Mouse (Mus musculus) spleen, adult 2 months (tissue): Measurements from ENCODE around the gene Dgki. TPM values are rescaled to one million over a fixed set of nuclear protein-coding genes. Genes with fewer than 3 reads are reported as not detected.

Source experiments
- DNase-seq, 2 experiments: peaks; one replicate each; pipeline versions ENCODE4 v3.0.0 to v3.0.0-alpha.2; 2012 to 2021; ENCODE audit warnings: low spot score in 2 of 2, low read depth in 1 of 2
- H3K27ac ChIP-seq: fragments of 200-500 bp; 2 replicates; pipeline ENCODE4 v1.5.1; 2012; ENCODE audit warnings: low read length, inconsistent platforms; ENCODE audit not compliant: insufficient read depth
- H3K27me3 ChIP-seq: fragments of 200-500 bp; 2 replicates; pipeline ENCODE4 v1.6.1; 2012; ENCODE audit warnings: mild to moderate bottlenecking, moderate library complexity, low read length, inconsistent platforms; ENCODE audit not compliant: control insufficient read depth, insufficient read depth
- H3K36me3 ChIP-seq: fragments of 200-500 bp; 2 replicates; pipeline ENCODE4 v1.6.1; 2012; ENCODE audit warnings: mild to moderate bottlenecking, low read length, inconsistent platforms; ENCODE audit not compliant: control insufficient read depth, insufficient read depth
- H3K4me1 ChIP-seq: fragments of 200-500 bp; 2 replicates; pipeline ENCODE4 v1.6.1; 2011; ENCODE audit warnings: inconsistent platforms; ENCODE audit not compliant: control insufficient read depth, insufficient read depth, insufficient read length
- H3K4me3 ChIP-seq: fragments of 200-500 bp; 2 replicates; pipeline ENCODE4 v1.5.1; 2011; ENCODE audit warnings: mild to moderate bottlenecking, inconsistent platforms; ENCODE audit not compliant: insufficient read depth, insufficient read length; ENCODE audit errors: extremely low read depth
- CTCF ChIP-seq: fragments of 200-500 bp; IDR thresholded peaks from 2 replicates; pipeline ENCODE4 v1.5.1; 2011; ENCODE audit warnings: mild to moderate bottlenecking, inconsistent platforms; ENCODE audit not compliant: insufficient read depth, insufficient read length, insufficient replicate concordance; ENCODE audit errors: extremely low read depth
- POLR2A ChIP-seq: fragments of 200-500 bp; IDR thresholded peaks from 2 replicates; pipeline ENCODE4 v1.6.1; 2011; ENCODE audit warnings: low read depth, low read length, inconsistent platforms
- WGBS: fragments of 180-500 bp; shearing (Covaris S2); methylation state at CpG from one replicate; pipeline ENCODE4 v1.1.7; 2018; 5-methylcytosine and 5-hydroxymethylcytosine counted together
- polyA plus RNA-seq: library from polyadenylated mRNA; depleted of rRNA; stranded (reverse); fragments of >200 nt; gene quantifications from 2 replicates; pipeline ENCODE4 v1.2.3, GENCODE M21; 2012

Dgki gene
- polyA plus RNA-seq, 1 experiment: 0.70 TPM

DNA sequence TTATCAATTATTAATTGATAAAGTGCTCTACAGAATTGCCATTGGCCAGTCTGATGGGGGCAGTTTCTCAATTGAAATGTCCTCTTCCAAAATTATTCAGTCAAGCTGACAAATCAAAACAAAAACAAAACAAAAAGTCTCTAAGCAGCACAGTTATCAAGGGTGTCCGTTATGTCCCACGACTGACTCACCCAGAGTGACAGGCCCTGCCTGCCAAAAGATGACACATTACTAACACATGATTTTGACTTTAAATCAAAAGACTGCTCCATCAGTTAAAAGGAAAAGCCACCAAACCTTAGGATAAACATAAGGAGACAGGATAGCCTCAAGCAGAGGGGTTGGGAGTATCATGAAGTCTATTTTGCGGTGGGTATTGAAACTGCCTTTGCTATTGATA lies 483.3 kb downstream of the Dgki start:
- WGBS: 90% methylated on average over 3 of the region's 3 CpGs
- Histone ChIP-seq H3K36me3 (no peaks in the 10 kb centered on the region), H3K27me3 (no peaks in the 10 kb centered on the region), H3K4me1 (no peaks in the 10 kb centered on the region), H3K27ac (no peak overlapping the region), H3K4me3 (no peak overlapping the region)
- TF ChIP-seq POLR2A (no peak), CTCF (no peak)
- no peak for DNase-seq

DNA sequence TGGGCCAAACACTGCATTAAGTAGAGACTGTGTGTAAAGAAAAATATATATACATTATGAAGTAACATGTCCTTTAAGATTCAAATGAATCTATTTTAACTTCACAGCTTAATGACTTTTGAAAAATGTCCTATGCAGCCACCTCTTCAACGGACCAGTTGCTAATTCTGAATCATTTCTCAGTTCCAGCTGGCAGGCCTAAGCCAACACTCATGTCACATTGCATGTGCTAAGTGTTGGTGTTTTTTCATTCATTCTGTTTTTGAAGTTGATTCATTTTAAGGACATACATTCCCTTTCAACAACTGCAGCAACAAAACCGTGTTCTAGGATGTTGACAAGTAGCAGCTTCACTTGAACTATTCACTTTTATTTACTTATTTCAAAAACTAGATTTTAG lies 484.0 kb downstream of the Dgki start:
- no peak for DNase-seq
- Histone ChIP-seq H3K4me3 (no peak overlapping the region), H3K27me3 (no peaks in the 10 kb centered on the region), H3K27ac (no peak overlapping the region), H3K36me3 (no peaks in the 10 kb centered on the region), H3K4me1 (no peaks in the 10 kb centered on the region)
- TF ChIP-seq CTCF: no peak
- TF ChIP-seq POLR2A: no peak
- 80% methylated on average over 2 of the region's 2 CpGs for WGBS

DNA sequence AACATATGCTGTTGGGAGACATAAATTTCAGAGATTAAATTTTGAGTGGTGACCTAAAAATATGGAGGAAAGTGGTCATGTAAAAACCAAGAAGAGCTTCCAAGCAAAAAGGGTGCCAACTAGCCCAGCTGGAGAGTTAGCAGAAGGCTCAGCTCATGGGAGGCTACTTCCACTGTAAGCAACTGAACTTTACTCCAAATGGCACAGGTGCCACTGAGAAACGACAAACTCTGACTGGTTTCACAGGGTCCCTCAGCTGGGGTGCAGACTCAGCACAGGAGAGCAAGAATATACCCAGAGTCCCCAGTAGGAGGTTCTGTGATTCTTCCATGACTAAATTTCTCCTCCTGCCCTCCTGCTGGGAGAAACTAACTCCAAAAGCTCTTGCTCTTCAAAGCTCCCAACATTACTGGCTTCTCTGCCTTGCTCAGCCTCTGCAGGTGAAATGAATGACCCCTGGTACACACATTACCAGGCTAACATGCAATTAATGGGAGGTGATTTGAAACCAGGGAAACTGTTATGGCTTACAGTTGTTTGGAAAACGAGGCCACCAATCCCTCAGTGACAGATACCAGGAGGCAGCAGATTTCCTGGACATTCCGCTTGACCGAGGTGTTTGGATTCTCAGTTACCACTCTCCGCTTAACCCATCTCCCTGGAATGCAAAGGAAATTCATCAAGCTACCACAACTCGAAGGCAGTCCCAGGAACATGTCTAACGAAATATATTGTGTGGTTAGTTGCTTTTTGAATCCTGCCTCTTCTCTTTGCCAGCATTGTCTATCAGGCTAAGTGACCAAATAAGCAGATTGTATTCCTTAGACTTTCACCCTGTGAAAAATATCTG lies 487.1 kb downstream of the Dgki start:
- TF ChIP-seq POLR2A (no peak), CTCF (no peak)
- WGBS: 74% methylated on average over 7 of the region's 7 CpGs
- Histone ChIP-seq H3K36me3 (no peaks in the 10 kb centered on the region), H3K27me3 (no peaks in the 10 kb centered on the region), H3K4me3 (no peak overlapping the region), H3K4me1 (no peaks in the 10 kb centered on the region), H3K27ac (no peak overlapping the region)
- no peak for DNase-seq

GRCm38 (mm10) chr6:36810448-36810847 lies 489.5 kb downstream of the Dgki start:
- no peak overlapping the region for H3K4me3 ChIP-seq
- no peak overlapping the region for H3K27ac ChIP-seq
- DNase-seq: no peak
- no peaks in the 10 kb centered on the region for H3K36me3 ChIP-seq
- H3K27me3 ChIP-seq: no peaks in the 10 kb centered on the region
- H3K4me1 ChIP-seq: no peaks in the 10 kb centered on the region
- 34% methylated on average over 5 of the region's 5 CpGs for WGBS
- TF ChIP-seq CTCF (no peak), POLR2A (no peak)

GRCm38 (mm10) chr6:36809747-36810285 lies 490.2 kb downstream of the Dgki start, which contains the start of gene Ptn:
Gene Ptn, minus strand, starts transcription at chr6:36810220.
- H3K27me3 ChIP-seq: no peaks in the 10 kb centered on the region
- no peaks in the 10 kb centered on the region for H3K4me1 ChIP-seq
- H3K27ac ChIP-seq: no peak within 1 kb of the TSS
- 13% methylated on average over 15 of the region's 15 CpGs for WGBS
- TF ChIP-seq CTCF (no peak), POLR2A (no peak)
- H3K4me3 ChIP-seq: no peak within 1 kb of the TSS
- DNase-seq: no peak
- H3K36me3 ChIP-seq: no peaks in the 10 kb centered on the region

DNA sequence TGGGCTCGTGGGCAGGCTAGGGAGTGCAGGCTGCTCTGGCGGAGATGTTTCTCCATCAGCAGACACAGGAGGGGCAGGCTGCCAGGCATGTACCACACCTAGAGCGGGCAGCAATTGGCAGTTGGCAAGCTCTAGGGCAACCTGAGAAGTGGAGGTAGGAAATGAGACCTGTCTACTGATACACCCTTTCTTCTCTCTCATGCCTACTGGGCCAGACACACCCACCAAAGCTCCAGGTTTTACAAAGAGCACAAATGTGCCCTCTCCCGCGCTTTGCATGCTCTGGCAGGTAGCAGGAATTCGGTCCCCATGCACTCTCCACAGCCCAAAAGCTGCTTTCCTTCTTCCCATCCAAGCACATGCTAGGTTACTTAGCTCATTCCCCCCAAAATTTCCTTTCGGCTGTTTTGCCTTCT lies 490.7 kb downstream of the Dgki start:
- WGBS: 62% methylated on average over 7 of the region's 7 CpGs
- H3K4me3 ChIP-seq: no peak overlapping the region
- H3K27ac ChIP-seq: no peak overlapping the region
- H3K4me1 ChIP-seq: no peaks in the 10 kb centered on the region
- H3K27me3 ChIP-seq: no peaks in the 10 kb centered on the region
- TF ChIP-seq CTCF (no peak), POLR2A (no peak)
- H3K36me3 ChIP-seq: no peaks in the 10 kb centered on the region
- DNase-seq: no peak
